Mouse (Mus musculus) heart, postnatal 0 days (tissue): ENCODE results near the gene Tgfbr1.

Source experiments
- CTCF ChIP-seq: IDR thresholded peaks from 2 replicates; pipeline ENCODE4 v1.5.1; 2016; ENCODE audit warnings: antibody characterized with exemption, control low read depth, low read depth
- EP300 ChIP-seq: IDR thresholded peaks from 2 replicates; pipeline ENCODE4 v1.6.1; 2016; ENCODE audit warnings: antibody characterized with exemption, low read depth

GRCm38 (mm10) chr4:47362662-47363061 lies 9.6 kb downstream of the Tgfbr1 start:
- TF ChIP-seq CTCF, result no peak
- no peak for TF ChIP-seq EP300
